Mouse (Mus musculus) olfactory bulb, adult 2 months (tissue): Measurements from ENCODE around the gene Taf6.
"Not testable (repeated sequence)": the region's sequence is repeated elsewhere in the genome, so short reads cannot be mapped to it uniquely, and the experiment has no call there.

ENCODE experiments used
- CTCF ChIP-seq: fragments of 200-500 bp; IDR thresholded peaks from 2 replicates; pipeline ENCODE4 v1.5.1; 2012; ENCODE audit warnings: low read depth, mild to moderate bottlenecking, low read length, moderate library complexity; ENCODE audit not compliant: insufficient read depth
- POLR2A ChIP-seq: fragments of 200-500 bp; IDR thresholded peaks from 2 replicates; pipeline ENCODE4 v1.6.1; 2012; ENCODE audit warnings: mild to moderate bottlenecking, low read depth, low read length, moderate library complexity; ENCODE audit not compliant: insufficient read depth

- TF ChIP-seq CTCF, POLR2A: not testable (repeated sequence)
Measured at GRCm38 (mm10) chr5:138216632-138217031, 29.4 kb upstream of the Taf6 start.
